ENCODE assay signal across 21 mouse cellular contexts in the genomic region with DNA sequence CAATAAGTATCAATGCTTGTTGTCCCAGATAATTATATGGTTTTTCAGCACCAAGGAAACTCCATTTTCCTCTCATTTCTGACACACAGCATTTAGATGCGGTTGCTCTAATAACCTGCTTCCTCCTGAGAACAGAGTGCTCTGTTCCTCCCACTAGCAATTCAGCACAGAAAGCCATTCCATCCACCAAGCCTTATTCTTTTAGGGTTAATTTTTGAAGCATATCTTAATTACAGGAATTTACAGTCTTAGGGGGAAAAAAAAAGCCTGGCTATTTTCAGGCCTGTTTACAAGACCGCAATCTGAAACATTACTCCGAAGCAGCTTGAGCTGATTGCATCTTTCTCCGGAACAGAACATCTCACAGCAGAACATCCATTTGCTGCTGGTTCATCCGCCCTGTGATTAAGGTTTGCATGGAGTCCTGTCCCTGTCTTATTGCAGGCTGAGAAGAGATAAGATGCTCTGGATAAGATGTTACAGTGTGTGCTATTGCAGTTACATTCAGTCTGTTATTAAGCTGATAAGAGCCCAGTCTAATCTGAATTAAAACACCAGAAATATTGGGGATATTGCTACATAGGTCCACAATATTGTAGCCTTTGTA.
DNase-seq lines count a peak whose midpoint lies in the region; ATAC-seq and TF ChIP-seq lines count a peak whose summit lies in the region.
"Had no signal": no experiment of that assay in that cellular context is flagged by ENCODE, and none has a peak within 500 bp of the region (broad histone marks: within the 10 kb centered on the region; RNA-seq: fewer than 3 reads in every experiment).

No protein-coding gene starts in this region.

- peak; percentile 34; the same call in 1 of the 2 replicates for ATAC-seq in forebrain, embryonic 14.5 days
- no peak for ATAC-seq in forebrain, embryonic 11.5 days (replicated peaks; ENCODE audit: low FRiP score)
- no peak for ATAC-seq in neural tube, embryonic 13.5 days (ENCODE audit: low read depth)
- ATAC-seq: activated CD4-positive, CD25-positive, alpha-beta regulatory T cell, adult 4 months; CD4-positive, CD25-positive, alpha-beta regulatory T cell, adult 4 months; intestine, embryonic 15.5 days; liver, embryonic 12.5 days had no signal

- WGBS in forebrain, embryonic 14.5 days: 78% methylated on average over 5 of the region's 5 CpGs
- WGBS in forebrain, embryonic 11.5 days: 85% methylated on average over 5 of the region's 5 CpGs
- WGBS in neural tube, embryonic 13.5 days: 79% methylated on average over 5 of the region's 5 CpGs

- H3K4me3 ChIP-seq in forebrain, embryonic 14.5 days (ENCODE audit: low read depth, low read length): no peak overlapping the region
- no peak overlapping the region for H3K4me3 ChIP-seq in forebrain, embryonic 11.5 days (ENCODE audit: low read depth, low read length)
- H3K4me3 ChIP-seq in layer of hippocampus, adult 2 months: no peak overlapping the region
- no peak overlapping the region for H3K4me3 ChIP-seq in neural tube, embryonic 13.5 days
- H3K4me3 ChIP-seq: embryonic facial prominence, embryonic 13.5 days; heart, embryonic 15.5 days; intestine, embryonic 15.5 days; limb, embryonic 12.5 days; liver, embryonic 12.5 days; megakaryocyte, embryonic 14.5 days had no signal

- TF ChIP-seq CTCF in layer of hippocampus, adult 2 months (conservative IDR thresholded peaks at IDR 0.05): no peak

- DNase-seq in forebrain, embryonic 14.5 days (ENCODE audit: low spot score): no peak
- DNase-seq in forebrain, embryonic 11.5 days (ENCODE audit: low spot score): no peak
- DNase-seq in layer of hippocampus, adult 2 months (ENCODE audit: low spot score in 2 of 2): peak in 1 of 2 experiments; percentile 7
- no peak for DNase-seq in layer of hippocampus, postnatal 25 days (ENCODE audit: extremely low spot score in 1 of 2, low spot score in 1 of 2)
- DNase-seq in neural tube, embryonic 10.5 days (ENCODE audit: extremely low spot score, low spot score): no peak
- DNase-seq in telencephalon, adult 2 months (ENCODE audit: low read depth, low spot score): peak; percentile 44
- DNase-seq in thymus, postnatal 4 days: no peak
- DNase-seq: adrenal gland, postnatal 10 days; cerebellum, adult 11 months; gastrocnemius, postnatal 36 days; lung, adult 2 months; thymus, postnatal 25 days had no signal

- no peaks in the 10 kb centered on the region for H3K27me3 ChIP-seq in forebrain, embryonic 14.5 days (replicated peaks; ENCODE audit: control insufficient read depth, insufficient read depth, low read length)
- no peaks in the 10 kb centered on the region for H3K27me3 ChIP-seq in forebrain, embryonic 11.5 days (ENCODE audit: control insufficient read depth, insufficient read depth, low read length)
- no peaks in the 10 kb centered on the region for H3K27me3 ChIP-seq in neural tube, embryonic 13.5 days
- H3K27me3 ChIP-seq: embryonic facial prominence, embryonic 13.5 days; heart, embryonic 15.5 days; intestine, embryonic 15.5 days; limb, embryonic 12.5 days; liver, embryonic 12.5 days; megakaryocyte, embryonic 14.5 days had no signal

- H3K9me3 ChIP-seq in forebrain, embryonic 14.5 days (replicated peaks; ENCODE audit: control insufficient read depth, low read length): no peaks in the 10 kb centered on the region
- no peaks in the 10 kb centered on the region for H3K9me3 ChIP-seq in forebrain, embryonic 11.5 days (ENCODE audit: control insufficient read depth, low read length)
- H3K9me3 ChIP-seq in neural tube, embryonic 13.5 days: no peaks in the 10 kb centered on the region
- H3K9me3 ChIP-seq: embryonic facial prominence, embryonic 13.5 days; heart, embryonic 15.5 days; intestine, embryonic 15.5 days; limb, embryonic 12.5 days; liver, embryonic 12.5 days; megakaryocyte, embryonic 14.5 days had no signal

- no peaks in the 10 kb centered on the region for H3K4me1 ChIP-seq in forebrain, embryonic 14.5 days (ENCODE audit: control insufficient read depth, insufficient read depth, low read length)
- H3K4me1 ChIP-seq in forebrain, embryonic 11.5 days (replicated peaks; ENCODE audit: control insufficient read depth, insufficient read depth, low read length): no peaks in the 10 kb centered on the region
- H3K4me1 ChIP-seq in neural tube, embryonic 13.5 days (replicated peaks): no peaks in the 10 kb centered on the region
- H3K4me1 ChIP-seq: embryonic facial prominence, embryonic 13.5 days; heart, embryonic 15.5 days; intestine, embryonic 15.5 days; liver, embryonic 12.5 days; megakaryocyte, embryonic 14.5 days had no signal

- no peaks in the 10 kb centered on the region for H3K36me3 ChIP-seq in forebrain, embryonic 14.5 days (ENCODE audit: control insufficient read depth, insufficient read depth, low read length)
- H3K36me3 ChIP-seq in forebrain, embryonic 11.5 days (ENCODE audit: control insufficient read depth, insufficient read depth, low read length): no peaks in the 10 kb centered on the region
- H3K36me3 ChIP-seq in neural tube, embryonic 13.5 days: no peaks in the 10 kb centered on the region
- H3K36me3 ChIP-seq: embryonic facial prominence, embryonic 13.5 days; heart, embryonic 15.5 days; intestine, embryonic 15.5 days; limb, embryonic 12.5 days; liver, embryonic 12.5 days had no signal

- no peak overlapping the region for H3K9ac ChIP-seq in forebrain, embryonic 14.5 days (ENCODE audit: low read length)
- no peak overlapping the region for H3K9ac ChIP-seq in forebrain, embryonic 11.5 days (ENCODE audit: low read length)
- H3K9ac ChIP-seq in neural tube, embryonic 13.5 days: no peak overlapping the region
- H3K9ac ChIP-seq: embryonic facial prominence, embryonic 13.5 days; heart, embryonic 15.5 days; intestine, embryonic 15.5 days; limb, embryonic 12.5 days; liver, embryonic 12.5 days had no signal

- no peak overlapping the region for H3K27ac ChIP-seq in forebrain, embryonic 14.5 days (ENCODE audit: low read depth, low read length)
- no peak overlapping the region for H3K27ac ChIP-seq in forebrain, embryonic 11.5 days (ENCODE audit: low read depth, low read length)
- peak overlapping the region; percentile 21; the same call in 1 of the 2 replicates for H3K27ac ChIP-seq in layer of hippocampus, adult 2 months
- 0 out of 2 replicates have a peak overlapping the region, but pooled peaks have one; percentile 23 for H3K27ac ChIP-seq in neural tube, embryonic 13.5 days (replicated peaks)
- H3K27ac ChIP-seq: embryonic facial prominence, embryonic 13.5 days; heart, embryonic 15.5 days; intestine, embryonic 15.5 days; limb, embryonic 12.5 days; liver, embryonic 12.5 days had no signal

- no peak overlapping the region for H3K4me2 ChIP-seq in forebrain, embryonic 14.5 days (ENCODE audit: low read length)
- no peak overlapping the region for H3K4me2 ChIP-seq in forebrain, embryonic 11.5 days (ENCODE audit: low read depth, low read length, severe bottlenecking)
- H3K4me2 ChIP-seq in neural tube, embryonic 13.5 days: no peak overlapping the region
- H3K4me2 ChIP-seq: embryonic facial prominence, embryonic 13.5 days; heart, embryonic 15.5 days; intestine, embryonic 15.5 days; limb, embryonic 12.5 days; liver, embryonic 12.5 days had no signal

Comparison
In these comparisons a context has a peak if more than half of its experiments do, and no peak if none do; other contexts are left out.
1. H3K27ac ChIP-seq: peak in layer of hippocampus, adult 2 months (single experiment) and neural tube, embryonic 13.5 days (single experiment); none in forebrain, embryonic 14.5 days (single experiment) and forebrain, embryonic 11.5 days (single experiment).